Mouse (Mus musculus): ENCODE data around the gene Fhit.
"Not testable (repeated sequence)": the region's sequence is repeated elsewhere in the genome, so short reads cannot be mapped to it uniquely, and the experiment has no call there.

Gene Fhit

DNA sequence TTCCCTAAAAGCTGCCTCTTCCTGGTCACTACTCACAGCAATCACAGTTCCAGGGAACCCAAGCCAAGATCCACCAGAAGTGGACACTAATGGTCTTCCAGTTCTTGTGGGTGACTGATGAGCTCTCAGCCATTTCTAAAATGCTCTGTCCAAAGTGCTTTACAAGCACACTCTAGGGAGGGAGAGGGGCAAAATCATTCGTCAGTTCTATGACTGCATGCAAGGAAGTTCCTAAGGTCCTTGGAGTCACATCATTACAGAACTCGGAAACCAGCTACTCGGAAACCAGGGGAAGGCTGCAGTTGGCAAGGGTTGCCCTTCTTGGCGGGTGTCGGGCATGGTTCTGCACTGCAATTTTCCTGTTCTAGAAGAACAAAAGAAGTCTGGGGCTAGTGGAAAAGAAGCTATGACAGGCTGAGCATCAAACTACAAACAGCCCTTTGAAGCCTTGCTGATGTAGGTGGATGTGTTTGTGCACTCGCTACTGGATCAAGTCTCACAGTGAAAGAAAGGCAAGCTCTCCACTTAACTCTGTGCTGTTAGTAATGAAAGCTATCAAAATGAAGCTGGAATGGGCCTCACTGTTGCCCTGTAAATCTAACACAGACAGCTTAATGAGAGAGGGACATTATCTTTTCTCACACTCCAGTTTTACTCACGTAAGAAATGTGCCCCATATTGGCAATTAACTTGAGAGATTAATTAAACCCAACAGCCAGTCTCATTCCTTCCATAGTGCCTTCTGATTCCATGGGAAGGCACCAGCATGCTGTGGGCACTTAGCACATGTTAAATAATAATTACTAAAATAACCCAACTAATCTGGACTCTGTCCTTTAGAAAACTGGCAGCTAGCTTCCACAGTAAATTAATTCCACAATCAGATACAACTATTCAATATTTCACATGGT is 243.7 kb downstream of the Fhit start:
- DNase-seq = no peak

- DNase-seq = no peak
Measured at GRCm38 (mm10) chr14:10908011-10908410, 253.8 kb downstream of the Fhit start.

- no peak for DNase-seq
Measured at GRCm38 (mm10) chr14:10882759-10883158, 279.1 kb downstream of the Fhit start.

DNA sequence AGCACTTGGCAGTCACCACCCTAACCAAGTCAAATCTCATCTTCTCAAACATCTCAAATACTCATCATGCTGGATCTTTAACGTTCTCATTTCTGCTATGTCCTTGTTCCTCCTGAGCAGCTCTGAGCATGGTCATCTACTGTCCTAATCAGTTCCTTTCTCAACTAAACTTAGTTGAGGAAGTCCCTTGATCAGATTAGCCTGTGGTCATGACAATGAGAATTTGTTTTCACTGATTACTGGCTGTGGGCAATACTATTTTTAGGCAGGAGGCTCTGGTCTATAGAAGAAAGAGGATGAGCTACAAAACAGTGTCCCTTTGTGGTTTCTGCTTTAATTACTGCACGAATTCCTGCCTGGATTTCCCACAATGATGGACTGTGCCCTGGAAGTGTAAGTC is 281.1 kb downstream of the Fhit start:
- DNase-seq = no peak

DNA sequence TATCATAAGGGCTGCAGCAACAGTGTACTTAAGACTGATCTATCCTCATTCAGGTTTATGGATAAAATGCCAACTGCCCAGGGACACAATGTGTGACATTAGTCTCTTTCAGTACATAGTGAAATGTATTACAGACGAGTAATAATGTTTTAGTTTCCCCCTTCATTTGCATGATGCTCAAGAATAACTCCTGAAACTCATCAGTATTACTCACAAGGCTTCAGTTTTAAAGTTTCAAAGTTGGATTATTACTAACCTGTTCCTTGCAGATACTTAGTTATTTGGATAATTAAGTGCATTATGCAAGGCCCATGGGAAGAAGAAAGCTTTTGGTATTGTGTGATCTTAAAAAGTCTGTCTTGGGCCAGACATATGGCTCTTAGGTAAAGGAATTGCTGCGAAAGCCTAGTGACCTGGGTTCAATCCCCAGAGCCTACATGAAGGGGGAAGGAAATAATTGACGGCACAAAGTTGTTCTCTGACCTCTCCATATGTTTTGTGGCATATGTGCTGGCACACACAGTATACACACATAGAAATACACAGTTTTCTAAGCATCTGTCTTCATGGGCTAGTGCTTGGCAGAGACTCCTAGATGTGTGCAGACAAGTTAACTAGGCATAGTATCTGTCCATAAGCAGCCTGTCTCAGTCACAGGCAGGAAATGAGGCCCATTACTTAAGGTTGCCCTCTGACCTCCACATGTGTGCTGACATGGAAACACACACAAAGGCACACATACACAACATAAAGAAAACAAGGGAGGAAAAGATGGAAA is 287.1 kb downstream of the Fhit start:
- no peak for DNase-seq

DNA sequence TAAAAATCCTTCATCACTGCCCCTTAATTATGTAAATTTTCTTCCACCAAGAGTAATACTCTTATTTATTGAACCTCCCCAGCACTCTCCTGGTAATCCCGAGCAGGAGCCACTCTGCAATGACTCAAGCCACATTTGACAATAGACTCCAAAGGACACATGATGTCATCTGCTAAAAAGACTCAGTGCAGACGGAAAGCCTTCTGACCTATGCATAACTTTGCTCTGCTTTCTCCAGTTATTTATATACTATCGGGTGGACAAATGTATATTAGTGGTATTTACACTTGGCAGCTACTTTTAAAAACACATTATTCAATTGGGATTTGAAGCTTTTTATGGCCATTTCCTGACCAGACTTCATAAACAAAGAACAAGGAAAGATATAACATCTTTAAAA is 304.2 kb downstream of the Fhit start:
- DNase-seq = no peak

- DNase-seq = no peak
Measured at GRCm38 (mm10) chr14:10851936-10852335, 309.9 kb downstream of the Fhit start.

- no peak for DNase-seq
Measured at GRCm38 (mm10) chr14:10836001-10836400, 325.8 kb downstream of the Fhit start.

DNA sequence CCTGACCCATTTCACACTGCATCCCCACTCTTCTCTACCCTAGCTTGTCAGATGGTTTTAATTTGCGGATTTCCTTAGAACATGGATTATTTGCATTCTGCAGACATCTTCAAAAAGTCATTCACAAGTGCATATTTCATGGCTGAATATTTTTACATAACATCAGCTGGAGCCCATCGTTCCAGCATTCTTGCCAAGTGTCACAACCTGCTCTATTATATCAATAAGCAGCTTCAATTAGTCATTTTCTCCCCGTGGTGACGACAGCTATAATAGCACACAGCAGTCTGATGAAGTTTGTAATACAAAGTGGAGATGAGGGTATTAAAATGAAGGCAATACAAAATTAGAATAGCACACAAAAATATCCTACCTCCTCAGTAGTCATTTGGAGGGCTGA is 337.0 kb downstream of the Fhit start:
- no peak for DNase-seq

DNA sequence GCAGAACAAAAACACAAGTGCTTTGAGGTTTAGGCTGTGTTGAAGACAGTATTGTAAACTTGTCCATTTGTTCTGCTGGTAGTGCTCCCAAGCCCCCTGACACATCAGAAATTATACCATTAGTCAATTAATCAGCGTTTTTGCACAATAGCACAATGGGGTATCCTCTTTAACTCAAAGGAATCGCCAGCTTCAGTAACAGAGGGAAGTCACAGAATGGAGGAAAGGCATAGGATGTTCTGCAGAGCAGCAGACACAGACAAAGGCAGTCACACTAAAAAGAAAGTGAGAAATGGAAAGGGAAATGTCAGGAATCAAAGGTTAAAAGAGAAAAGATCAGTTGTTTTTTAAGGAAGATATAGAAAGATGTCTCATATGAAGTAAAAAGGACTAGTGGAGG is 348.3 kb downstream of the Fhit start:
- DNase-seq = no peak

GRCm38 (mm10) chr14:10798489-10799180 is 363.2 kb downstream of the Fhit start:
- DNase-seq = no peak

- no peak for DNase-seq
Measured at GRCm38 (mm10) chr14:10797595-10797994, 364.2 kb downstream of the Fhit start.

DNA sequence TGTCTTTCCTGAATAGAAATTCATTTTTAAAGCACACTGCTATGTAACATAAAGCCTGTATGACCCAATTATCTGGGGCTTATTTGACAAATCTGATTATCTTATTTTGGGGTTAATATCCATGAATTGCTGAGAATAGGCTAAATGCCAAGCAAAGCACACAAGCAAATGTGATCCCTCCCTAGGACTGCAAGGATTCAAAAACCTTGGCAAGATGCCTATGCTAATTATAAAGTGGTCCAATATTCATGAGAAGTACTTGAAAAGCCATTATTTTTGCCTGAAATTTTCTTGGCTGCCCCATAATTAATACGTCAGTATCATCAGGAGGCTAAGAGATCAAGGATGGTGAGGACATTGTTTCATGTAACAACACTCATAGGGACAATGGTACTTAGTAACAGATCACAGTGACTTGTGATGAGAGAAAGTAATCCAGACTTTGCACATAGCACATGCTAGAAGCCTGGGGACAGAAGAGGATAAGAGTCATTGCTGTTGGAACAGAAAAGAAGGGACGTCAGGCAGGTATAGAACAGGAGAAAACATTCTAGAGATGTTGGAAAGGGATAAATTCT is 366.2 kb downstream of the Fhit start:
- DNase-seq = no peak

GRCm38 (mm10) chr14:10783929-10784328 is 377.9 kb downstream of the Fhit start:
- DNase-seq = no peak

- DNase-seq = no peak
Measured at GRCm38 (mm10) chr14:10778721-10779120, 383.1 kb downstream of the Fhit start.

- not testable (repeated sequence) for DNase-seq
Measured at GRCm38 (mm10) chr14:10754883-10755282, 407.0 kb downstream of the Fhit start.

DNA sequence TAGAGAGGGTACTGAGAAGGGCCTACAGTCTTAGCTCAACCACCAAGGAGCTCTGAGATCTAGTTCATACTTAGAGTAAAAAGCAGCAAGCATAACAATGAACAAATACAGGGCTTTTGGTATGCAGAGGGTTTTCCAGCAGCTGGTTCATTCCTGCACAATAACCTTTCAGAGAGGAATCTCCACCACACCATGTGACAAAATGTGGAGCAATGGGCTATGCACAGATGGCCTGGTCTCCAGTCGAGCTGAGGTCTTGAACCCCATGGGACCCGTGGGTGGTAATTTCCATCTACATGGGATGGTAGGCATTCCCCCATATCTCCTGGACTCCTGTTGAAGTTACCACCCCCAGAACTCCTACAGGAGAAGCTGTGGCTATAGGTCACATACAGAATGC is 423.8 kb downstream of the Fhit start:
- DNase-seq = no peak

DNA sequence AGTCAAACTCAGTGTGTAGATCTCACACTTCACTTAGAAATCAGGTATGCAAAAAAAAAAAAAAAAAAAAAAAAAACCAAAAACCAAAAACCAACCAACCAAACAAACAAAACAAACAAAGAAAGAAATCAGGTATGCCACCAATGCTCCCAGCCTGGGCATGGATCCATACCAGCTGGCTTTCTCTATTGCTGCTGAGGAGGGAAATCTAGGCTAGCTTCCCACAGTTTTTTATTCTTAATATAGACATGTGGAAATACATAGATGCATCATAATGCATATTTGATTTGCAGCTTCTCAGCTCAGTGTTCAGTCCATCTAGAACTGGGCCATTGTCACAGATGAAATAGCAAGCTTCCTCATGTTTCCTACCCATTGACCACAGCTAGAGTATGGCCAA is 439.3 kb downstream of the Fhit start:
- no peak for DNase-seq

DNA sequence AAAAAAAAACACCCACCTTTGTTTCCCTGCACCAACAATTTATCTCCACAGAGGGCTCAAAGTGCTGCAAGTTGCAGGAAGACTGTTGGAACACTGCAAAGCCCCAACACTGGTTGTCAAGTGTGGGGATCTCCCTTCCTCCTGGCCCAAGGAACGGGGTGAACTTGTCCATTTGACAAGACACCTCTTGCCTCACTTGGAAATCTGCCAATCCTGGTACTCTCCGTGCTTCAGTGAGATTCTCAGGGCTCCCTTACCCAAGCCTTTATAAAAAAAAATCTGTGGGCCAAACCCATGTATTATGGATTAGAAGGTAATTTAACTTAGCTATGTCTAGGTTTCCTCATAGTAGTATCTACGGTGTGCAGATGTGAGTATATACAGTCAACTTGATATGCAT is 448.9 kb downstream of the Fhit start:
- DNase-seq = no peak

DNA sequence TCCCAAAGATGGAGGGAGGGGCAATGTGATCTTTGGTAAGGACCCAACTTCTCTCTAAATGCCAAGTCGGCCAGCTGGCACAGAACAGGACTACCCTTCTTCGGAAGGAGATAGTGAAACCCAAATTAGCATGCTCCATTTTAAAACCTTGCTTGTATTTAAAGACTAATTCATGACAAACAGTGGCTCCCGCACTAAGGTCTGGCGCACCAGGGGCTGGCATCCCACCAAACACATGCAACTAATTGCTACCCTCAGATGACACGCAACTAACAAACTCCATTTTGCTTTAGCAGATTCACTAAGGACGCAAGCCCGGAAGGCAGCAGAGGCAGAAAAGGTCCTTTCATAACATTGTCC is 449.3 kb downstream of the Fhit start:
- DNase-seq = no peak

GRCm38 (mm10) chr14:10711841-10712521 is 449.9 kb downstream of the Fhit start:
- DNase-seq = no peak

DNA sequence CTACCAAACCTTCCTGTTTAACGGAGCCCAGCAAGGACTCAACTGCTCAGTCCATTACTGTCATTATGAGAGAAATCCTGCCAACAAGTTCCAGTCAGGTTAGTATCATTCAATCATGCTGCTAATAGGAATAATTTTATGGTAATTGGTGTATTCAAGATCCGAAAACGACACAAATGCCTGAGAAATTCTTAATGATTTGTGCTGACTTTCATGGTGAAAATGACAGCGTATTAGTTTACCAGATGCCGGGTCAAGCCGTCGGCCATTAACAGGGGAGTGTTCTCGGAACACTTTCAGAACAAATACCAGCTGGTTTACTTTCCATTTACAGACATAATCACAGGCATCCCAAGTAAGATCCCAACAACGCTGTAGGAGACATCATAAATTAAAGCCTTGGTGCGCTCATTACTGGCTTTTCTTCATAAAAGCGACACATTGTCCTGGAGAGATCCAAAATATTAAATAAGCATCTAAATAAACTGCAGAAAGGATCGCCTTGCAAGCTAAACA is 451.0 kb downstream of the Fhit start:
- no peak for DNase-seq
